Mouse (Mus musculus) adrenal gland, adult 18-20 months (tissue): Measurements from ENCODE around the gene Dnaic2. TPM values are rescaled to one million over a fixed set of nuclear protein-coding genes. Genes with fewer than 3 reads are reported as not detected.
A peak's percentile ranks its signal among the peaks of the same experiment; 100 is the strongest.

Experiments
- DNase-seq, 2 experiments: peaks; one replicate each; pipeline ENCODE4 v3.0.0; 2021 to 2022; ENCODE audit warnings: low spot score in 2 of 2
- total RNA-seq, 2 experiments: library from RNA; stranded (reverse); gene quantifications; 1 replicate in 1 of 2; 2 replicates in 1 of 2; pipeline ENCODE4 v1.2.3; 2021

The Dnaic2 gene
- total RNA-seq, 2 experiments from 2014 or later: 0.19 to 0.50 TPM

DNA sequence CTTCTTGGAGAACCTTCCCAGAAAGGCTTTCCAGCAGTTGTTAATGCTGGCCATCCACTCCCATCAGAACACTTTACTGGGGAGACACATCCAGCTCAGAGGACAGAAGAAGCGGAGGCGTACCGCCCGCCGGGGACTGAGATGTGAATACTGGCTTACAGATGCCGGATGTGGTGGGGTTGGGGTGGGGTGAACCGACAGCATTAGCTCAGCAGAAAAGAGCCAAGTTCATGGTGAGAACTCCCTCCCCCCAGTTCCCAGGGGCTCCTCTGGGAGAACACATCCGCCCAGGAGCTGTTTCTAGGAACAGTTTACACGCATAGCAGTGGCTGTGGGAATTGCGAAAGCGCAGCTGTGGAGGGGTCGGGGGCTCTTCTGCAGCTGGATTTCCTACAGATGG, 27.7 kb upstream of the Dnaic2 start:
- no peak for DNase-seq

DNA sequence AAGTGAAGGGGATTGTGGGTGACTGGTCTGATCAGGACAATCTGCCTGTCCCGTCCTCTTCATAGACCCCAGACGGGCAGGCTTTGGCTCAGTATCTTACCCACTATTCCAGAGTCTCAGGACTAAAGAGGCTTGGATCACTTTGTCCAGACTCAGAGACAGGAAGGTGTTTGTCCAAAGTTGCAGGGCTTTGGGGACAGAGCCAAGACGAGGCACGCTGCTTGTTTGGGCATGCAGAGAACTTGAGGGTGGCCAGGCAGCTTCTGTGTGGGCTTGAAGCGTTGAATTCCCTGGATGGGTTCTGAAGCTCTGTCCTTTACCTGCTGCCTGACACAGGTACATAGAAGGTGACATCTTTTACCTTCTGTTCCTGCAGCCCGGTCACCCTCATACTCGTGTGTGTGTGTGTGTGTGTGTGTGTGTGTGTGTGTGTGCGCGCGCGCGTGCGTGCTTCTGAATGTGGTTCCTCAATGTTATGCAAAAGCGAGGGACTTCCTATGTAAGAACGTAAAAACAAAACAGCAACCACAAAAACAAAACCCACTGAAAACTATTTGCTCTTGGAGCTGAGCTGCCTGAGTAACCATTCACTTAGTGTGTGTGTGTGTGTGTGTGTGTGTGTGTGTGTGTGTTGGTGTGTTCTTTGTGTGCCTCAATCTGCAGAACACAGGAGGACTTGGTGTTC, 24.8 kb upstream of the Dnaic2 start:
- no peak for DNase-seq

- no peak for DNase-seq
These were observed 24.2 kb upstream of the Dnaic2 start for GRCm38 (mm10) chr11:114702996-114703361.

DNA sequence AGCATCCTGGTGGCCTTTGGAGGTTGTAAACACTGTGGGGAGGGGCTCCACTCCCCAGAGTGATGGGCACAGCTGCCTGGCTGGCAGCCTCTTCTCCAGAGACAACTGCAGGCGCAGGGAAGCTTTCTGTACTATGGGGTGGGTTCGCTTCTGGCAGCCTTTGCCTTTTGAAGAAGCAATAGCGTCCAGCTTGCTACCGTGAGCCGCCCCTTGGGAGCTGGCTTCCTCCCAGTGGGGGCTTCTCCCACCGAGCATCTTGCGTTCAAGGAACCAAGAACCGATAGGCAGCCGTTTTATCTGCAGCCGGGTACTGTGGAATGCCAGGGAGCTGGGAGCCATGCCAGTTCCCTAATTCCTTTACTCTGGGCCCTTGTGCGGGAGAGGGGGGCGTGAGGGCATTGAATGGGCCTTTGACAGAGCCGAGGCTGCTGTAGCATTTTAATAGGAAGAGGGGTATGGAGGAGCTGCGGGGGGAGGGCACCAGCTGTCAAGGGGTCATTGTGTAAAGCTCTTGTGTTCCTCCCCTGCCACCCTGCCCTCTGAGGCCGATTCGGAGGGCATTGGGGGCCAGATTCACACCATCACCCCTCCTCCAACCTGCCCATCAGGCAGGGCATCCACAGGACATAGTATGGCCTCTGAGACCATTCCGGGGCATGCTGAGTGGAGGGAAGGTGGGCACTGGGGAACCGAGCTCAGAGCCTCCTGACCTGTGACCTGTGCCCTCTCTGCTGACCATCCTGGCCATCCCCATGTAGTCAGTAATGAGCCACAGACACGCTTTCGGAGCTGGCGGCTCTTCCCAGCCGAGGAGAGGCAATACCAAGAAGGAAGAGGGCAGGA, 22.9 kb upstream of the Dnaic2 start:
- no peak for DNase-seq

DNA sequence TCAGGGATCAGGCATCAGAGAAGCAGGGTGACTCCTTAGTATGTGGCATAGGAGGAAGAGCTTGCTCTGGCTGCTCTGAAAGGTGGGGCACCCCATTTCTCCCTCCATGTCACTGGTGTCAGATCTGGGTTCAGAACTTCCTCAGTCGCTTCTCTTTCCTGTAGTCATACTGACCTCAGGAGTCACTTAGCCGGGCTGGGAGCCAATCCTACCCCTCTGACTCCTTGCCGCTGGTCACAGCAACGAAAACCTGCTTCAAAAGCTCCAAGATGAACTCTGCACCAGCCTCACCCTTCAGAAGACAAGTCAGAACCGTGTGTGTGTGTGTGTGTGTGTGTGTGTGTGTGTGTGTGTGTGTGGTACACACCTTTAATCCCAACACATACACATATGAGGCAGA, 20.9 kb upstream of the Dnaic2 start:
- DNase-seq: no peak

DNA sequence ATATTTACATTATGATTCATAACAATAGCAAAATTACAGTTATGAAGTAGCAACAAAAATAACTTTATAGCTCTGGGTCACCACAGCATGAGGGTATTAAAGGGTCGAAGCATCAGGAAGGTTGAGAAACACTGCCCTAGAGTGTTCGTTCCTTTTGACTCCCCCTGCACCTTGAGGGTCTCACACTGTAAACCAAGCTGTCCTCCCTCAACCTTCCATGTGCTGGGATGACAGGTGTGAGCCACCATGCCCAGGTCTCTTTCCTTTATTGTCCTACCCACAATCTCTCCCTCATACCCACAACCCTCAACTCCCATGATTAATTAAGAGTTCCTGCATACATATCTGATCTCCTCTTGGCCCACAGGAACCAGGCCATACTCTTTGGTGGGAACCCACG, 15.8 kb upstream of the Dnaic2 start:
- DNase-seq: no peak

- DNase-seq: peak in 1 of 2 experiments; percentile 43
These were observed 15.3 kb upstream of the Dnaic2 start for GRCm38 (mm10) chr11:114711861-114712260.

DNA sequence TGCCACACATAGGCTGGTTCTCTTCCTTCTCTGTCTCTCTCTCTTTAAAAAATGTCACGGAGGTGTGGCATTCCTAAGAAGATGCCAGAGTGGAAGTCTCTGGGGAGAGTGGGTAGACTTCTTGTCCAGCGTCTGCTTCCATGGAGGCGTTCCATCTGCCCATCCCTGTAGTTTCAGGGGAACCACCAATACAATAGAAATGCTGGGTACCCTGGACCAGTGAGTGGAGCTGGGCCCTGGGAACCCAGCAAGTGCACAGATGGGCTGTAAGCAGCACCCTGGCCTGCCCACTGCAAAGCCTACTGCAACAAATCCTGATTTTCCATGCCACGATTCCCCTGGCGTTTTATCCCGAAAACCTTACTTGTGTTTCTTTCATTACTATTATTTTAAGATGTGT, 12.7 kb upstream of the Dnaic2 start:
- DNase-seq: no peak

GRCm38 (mm10) chr11:114715531-114715930, 11.7 kb upstream of the Dnaic2 start:
- no peak for DNase-seq

DNA sequence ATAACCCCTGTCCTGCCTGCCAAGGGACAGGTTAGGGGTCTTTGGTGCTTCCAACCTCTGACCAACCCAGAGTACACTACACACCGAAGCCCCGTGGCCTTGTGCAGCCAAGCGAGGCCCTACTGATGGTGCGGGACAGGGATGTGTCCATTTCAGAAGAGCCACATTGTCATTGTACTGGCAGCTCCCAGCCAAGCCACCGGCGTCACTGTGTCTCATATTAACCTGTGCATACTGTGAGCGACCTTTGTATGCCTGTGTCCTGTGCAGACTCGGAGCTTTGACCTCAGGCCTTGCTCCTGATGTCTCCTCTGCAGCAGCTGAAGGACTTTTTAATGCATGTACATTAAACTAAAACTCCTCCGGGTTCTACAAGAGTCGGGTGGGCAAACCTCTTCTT, 6.7 kb upstream of the Dnaic2 start:
- DNase-seq: no peak

DNA sequence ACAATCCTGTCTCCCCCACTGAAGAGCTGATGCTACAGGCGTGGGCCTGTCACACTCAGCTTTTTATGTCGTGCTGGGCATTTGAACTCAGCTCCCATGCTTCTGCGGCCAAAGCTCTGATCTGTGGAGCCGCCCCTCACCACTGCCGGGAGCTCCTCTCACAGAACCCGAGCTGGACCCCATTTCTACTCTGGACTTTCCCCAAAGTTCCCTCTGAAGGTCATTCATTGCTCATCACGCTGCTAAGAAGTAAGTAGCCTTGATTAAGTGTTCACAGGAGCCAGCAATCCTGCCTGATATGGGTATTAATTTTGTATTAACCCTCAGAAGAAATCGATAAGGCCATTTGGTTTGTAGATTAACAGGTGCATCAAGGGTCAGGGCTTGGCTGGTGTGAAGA, 4.8 kb upstream of the Dnaic2 start:
- DNase-seq: no peak

- peak; percentile 34 to 48 for DNase-seq
These were observed 4.2 kb upstream of the Dnaic2 start for GRCm38 (mm10) chr11:114723030-114723429.

GRCm38 (mm10) chr11:114724787-114725590, 2.2 kb upstream of the Dnaic2 start:
- peak in 1 of 2 experiments; percentile 48 for DNase-seq

DNA sequence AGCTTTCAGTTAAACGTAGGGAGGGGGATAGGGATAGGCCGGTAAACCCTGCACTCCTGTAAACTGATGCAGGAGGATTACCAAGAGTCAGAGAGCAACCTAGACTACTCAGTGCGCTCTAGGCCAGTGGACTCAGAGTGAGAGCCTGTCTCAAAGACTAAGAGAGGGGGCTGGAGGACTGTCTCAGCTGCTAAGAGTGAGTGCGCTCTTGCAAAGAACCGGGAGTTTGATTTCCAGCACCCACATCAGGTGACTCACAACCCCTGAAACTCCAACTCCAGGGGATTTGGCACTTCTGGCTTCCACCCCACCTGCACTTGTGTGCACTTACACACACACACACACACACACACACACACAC, 598 bp downstream of the Dnaic2 start:
- DNase-seq: no peak

- no peak for DNase-seq
These were observed 1.1 kb downstream of the Dnaic2 start for GRCm38 (mm10) chr11:114728333-114728732.

DNA sequence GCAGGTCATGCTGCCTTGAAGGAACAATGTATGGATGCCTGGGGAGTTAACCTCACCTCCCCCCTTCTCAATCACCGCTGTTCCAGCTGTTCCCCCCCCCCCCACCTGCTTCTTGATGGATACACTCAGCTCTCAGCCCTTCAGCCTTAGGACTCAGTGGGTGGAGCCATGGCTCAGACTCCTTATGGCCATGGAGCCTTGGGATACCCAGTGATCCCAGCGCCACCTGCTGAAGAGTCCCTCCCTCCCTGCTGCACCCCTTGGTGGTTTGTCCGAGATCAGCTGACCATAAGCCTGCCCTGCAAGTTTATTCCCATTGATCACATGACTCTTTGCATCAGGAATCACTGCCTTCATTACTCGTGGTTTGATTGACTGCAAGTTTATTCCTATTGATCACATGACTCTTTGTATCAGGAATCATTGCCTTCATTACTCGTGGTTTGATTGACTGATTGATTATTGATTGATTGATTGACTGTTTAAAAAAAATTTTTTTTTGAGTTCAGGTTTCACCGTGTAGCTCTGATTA, 2.7 kb downstream of the Dnaic2 start:
- no peak for DNase-seq

DNA sequence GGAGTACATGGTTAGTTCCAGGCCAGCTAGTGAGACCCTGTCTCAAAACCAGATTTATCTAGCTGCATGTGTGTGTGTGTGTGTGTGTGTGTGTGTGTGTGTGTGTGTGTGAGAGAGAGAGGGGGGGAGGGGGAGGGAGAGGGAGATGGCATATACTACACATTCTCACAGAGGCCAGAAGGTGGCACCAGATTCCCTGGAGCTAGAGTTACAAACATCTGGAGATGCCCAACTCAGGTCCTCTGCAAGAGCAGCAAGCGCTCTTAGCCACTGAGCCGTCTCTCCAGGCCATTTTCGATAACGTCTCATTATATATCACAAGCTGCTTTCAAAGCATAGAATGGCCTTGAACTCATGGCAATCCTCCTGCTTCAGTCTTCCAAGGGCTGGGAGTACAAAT, 4.5 kb downstream of the Dnaic2 start:
- no peak for DNase-seq

DNA sequence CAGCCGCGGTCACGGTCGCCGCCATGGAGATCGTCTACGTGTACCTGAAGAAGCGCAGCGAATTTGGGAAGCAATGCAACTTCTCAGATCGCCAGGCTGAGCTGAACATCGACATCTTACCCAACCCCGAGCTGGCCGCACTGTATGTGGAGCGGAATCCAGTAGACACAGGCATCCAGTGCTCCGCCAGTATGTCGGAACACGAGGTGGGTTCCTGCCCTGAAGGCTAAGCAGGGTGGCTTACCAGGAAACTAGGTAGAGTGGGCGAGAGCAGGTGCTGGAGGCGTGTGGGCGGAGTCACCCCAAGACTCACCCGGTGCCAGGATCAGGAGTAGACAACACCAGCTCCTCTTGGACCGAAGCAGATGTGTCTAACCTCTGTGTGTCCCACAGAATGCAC, 5.7 kb downstream of the Dnaic2 start:
- no peak for DNase-seq

GRCm38 (mm10) chr11:114736111-114736510, 8.9 kb downstream of the Dnaic2 start:
- DNase-seq: no peak

- peak in 1 of 2 experiments; percentile 32 for DNase-seq
These were observed 9.9 kb downstream of the Dnaic2 start for GRCm38 (mm10) chr11:114736913-114737624.

DNA sequence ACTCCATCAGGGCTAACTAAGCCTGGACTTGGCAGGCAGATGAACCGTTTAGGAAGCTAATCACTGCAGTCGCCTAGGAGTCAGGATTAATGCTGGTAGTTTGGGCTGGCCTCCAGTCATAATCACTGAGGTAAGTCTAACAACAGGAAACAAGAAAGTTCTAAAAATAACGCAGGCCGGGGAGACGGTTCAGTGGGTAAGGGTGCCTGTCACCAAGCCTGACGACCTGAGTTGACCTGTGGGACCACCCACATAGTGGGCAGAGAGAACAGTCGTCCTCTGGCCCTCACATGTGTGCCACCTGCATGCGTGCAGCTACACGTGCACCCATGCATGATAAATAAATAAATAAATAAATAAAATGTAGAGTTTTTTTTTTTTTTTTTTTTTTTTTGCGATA, 13.4 kb downstream of the Dnaic2 start:
- no peak for DNase-seq
